Mouse (Mus musculus) myocyte (in vitro differentiated cells): ENCODE results near the gene Rxfp3. TPM values are rescaled to one million over a fixed set of nuclear protein-coding genes. Genes with fewer than 3 reads are reported as not detected.

Experiments
- H3K27me3 ChIP-seq: one replicate; pipeline ENCODE4 v1.6.1; 2011; ENCODE audit not compliant: control insufficient read depth, insufficient read depth, insufficient read length
- H3K36me3 ChIP-seq: one replicate; pipeline ENCODE4 v1.6.1; 2011; ENCODE audit not compliant: control insufficient read depth, insufficient read depth
- H3K4me2 ChIP-seq: one replicate; pipeline ENCODE4 v1.6.1; 2011; ENCODE audit warnings: low read depth, control low read depth
- H3K4me3 ChIP-seq: one replicate; pipeline ENCODE4 v1.5.1; 2011; ENCODE audit warnings: mild to moderate bottlenecking, control low read depth, moderate library complexity
- H3K79me2 ChIP-seq: one replicate; pipeline ENCODE4 v1.6.1; 2011; ENCODE audit not compliant: control insufficient read depth, insufficient read depth
- H3ac ChIP-seq: one replicate; pipeline ENCODE4 v1.6.1; 2011; ENCODE audit not compliant: control insufficient read depth, insufficient read length
- CEBPB ChIP-seq: IDR thresholded peaks from 2 replicates; pipeline ENCODE4 v1.6.1; 2011; ENCODE audit warnings: mild to moderate bottlenecking, moderate library complexity; ENCODE audit not compliant: poor library complexity, insufficient read depth, severe bottlenecking
- E2F4 ChIP-seq: IDR thresholded peaks from one replicate; pipeline ENCODE4 v1.6.1; 2011; ENCODE audit warnings: mild to moderate bottlenecking, control low read depth, moderate library complexity; ENCODE audit not compliant: insufficient read depth
- MAX ChIP-seq: IDR thresholded peaks from one replicate; pipeline ENCODE4 v1.6.1; 2011; ENCODE audit warnings: low read depth, mild to moderate bottlenecking, control low read depth
- MYOD1 ChIP-seq, 3 experiments: IDR thresholded peaks; one replicate each; pipeline ENCODE4 v1.6.1; 2011; ENCODE audit warnings: control low read depth in 2 of 3, low read depth in 2 of 3, mild to moderate bottlenecking in 2 of 3, moderate library complexity in 1 of 3; ENCODE audit not compliant: insufficient read length in 2 of 3, control insufficient read depth in 1 of 3
- MYOG ChIP-seq, 3 experiments: IDR thresholded peaks; one replicate each; pipeline ENCODE4 v1.6.1; 2011; ENCODE audit warnings: control low read depth in 2 of 3, low read depth in 2 of 3, mild to moderate bottlenecking in 2 of 3; ENCODE audit not compliant: insufficient read length in 2 of 3, control insufficient read depth in 1 of 3, insufficient read depth in 1 of 3
- POLR2A ChIP-seq: IDR thresholded peaks from one replicate; pipeline ENCODE4 v1.6.1; 2011; ENCODE audit warnings: low read depth, mild to moderate bottlenecking, control low read depth, moderate library complexity; ENCODE audit not compliant: insufficient read length
- POLR2AphosphoS2 ChIP-seq: IDR thresholded peaks from one replicate; pipeline ENCODE4 v1.6.1; 2011; ENCODE audit warnings: low read depth, control low read depth; ENCODE audit not compliant: insufficient read length
- REST ChIP-seq: IDR thresholded peaks from one replicate; pipeline ENCODE4 v1.6.1; 2011; ENCODE audit warnings: mild to moderate bottlenecking, control low read depth, moderate library complexity; ENCODE audit not compliant: insufficient read depth, insufficient read length
- SRF ChIP-seq: IDR thresholded peaks from one replicate; pipeline ENCODE4 v1.6.1; 2011; ENCODE audit warnings: low read depth; ENCODE audit not compliant: control insufficient read depth, insufficient read length
- TCF12 ChIP-seq: IDR thresholded peaks from one replicate; pipeline ENCODE4 v1.6.1; 2011; ENCODE audit warnings: mild to moderate bottlenecking, control low read depth; ENCODE audit not compliant: poor library complexity, insufficient read depth, severe bottlenecking
- TCF3 ChIP-seq: IDR thresholded peaks from one replicate; pipeline ENCODE4 v1.6.1; 2011; ENCODE audit warnings: low read depth, control low read depth; ENCODE audit not compliant: insufficient read length
- USF1 ChIP-seq: IDR thresholded peaks from one replicate; pipeline ENCODE4 v1.6.1; 2011; ENCODE audit warnings: low read depth, mild to moderate bottlenecking, control low read depth, moderate library complexity
- polyA plus RNA-seq: library from polyadenylated mRNA; unstranded; fragments of >200 nt; fragmentation: generic; extraction: Trizol; gene quantifications from one replicate; pipeline ENCODE4 v1.2.1, GENCODE M21; 2012; ENCODE audit warnings: missing spikeins

Gene Rxfp3
- polyA plus RNA-seq, 1 experiment, result 0.02 TPM

DNA sequence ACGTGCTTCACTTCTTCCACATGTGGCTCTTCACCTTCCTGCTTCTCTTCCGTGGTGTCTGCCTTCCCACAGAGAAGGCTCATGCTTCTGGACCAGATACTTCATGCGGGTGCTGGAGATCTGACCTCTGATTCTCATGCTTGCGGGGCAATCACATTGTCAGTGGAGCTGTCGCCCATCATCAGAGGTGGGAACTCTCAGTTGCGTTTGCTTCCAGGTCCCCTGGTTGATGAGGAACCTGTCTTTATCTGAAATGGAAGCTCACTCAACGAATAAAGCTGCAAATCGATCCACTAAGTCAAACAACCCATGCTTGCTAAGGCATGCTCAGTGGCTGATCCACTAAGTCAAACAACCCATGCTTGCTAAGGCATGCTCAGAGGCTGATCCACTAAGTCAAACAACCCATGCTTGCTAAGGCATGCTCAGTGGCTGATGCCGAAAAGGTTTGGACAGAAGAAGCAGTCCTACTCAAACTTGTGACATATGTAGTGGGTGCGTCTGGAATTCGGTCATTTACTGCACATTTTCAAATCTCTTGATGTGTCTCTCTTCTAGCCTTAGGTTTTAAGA is 26.7 kb downstream of the Rxfp3 start:
- Histone ChIP-seq H3K27me3 (peaks cover 29% of the 10 kb centered on the region), H3K36me3 (no peaks in the 10 kb centered on the region), H3K79me2 (no peaks in the 10 kb centered on the region), H3ac (no peak overlapping the region), H3K4me2 (no peak overlapping the region), H3K4me3 (no peak overlapping the region)
- no peak for TF ChIP-seq E2F4
- TF ChIP-seq TCF12, result no peak
- TF ChIP-seq POLR2A, result no peak
- TF ChIP-seq CEBPB, result no peak
- no peak for TF ChIP-seq POLR2AphosphoS2
- TF ChIP-seq MAX, result no peak
- TF ChIP-seq MYOD1 (IDR thresholded peaks at IDR 0.05; ENCODE audit: control insufficient read depth in 1 of 3, insufficient read length in 2 of 3, low read depth in 2 of 3), result no peak
- TF ChIP-seq REST, result no peak
- TF ChIP-seq USF1, result no peak
- TF ChIP-seq SRF, result no peak
- TF ChIP-seq MYOG (IDR thresholded peaks at IDR 0.05; ENCODE audit: control insufficient read depth in 1 of 3, insufficient read depth in 1 of 3, insufficient read length in 2 of 3, low read depth in 2 of 3), result no peak
- no peak for TF ChIP-seq TCF3

GRCm38 (mm10) chr15:11008756-11009155 is 29.0 kb downstream of the Rxfp3 start:
- TF ChIP-seq E2F4, result no peak
- TF ChIP-seq REST, result no peak
- no peak for TF ChIP-seq USF1
- Histone ChIP-seq H3K4me3 (no peak overlapping the region), H3K4me2 (no peak overlapping the region), H3K27me3 (peaks cover 25% of the 10 kb centered on the region), H3ac (no peak overlapping the region), H3K79me2 (no peaks in the 10 kb centered on the region), H3K36me3 (no peaks in the 10 kb centered on the region)

GRCm38 (mm10) chr15:11004646-11005045 is 33.1 kb downstream of the Rxfp3 start:
- Histone ChIP-seq H3K4me2 (no peak overlapping the region), H3K79me2 (no peaks in the 10 kb centered on the region), H3K36me3 (no peaks in the 10 kb centered on the region), H3K4me3 (no peak overlapping the region), H3ac (no peak overlapping the region), H3K27me3 (peaks cover 6% of the 10 kb centered on the region)
- no peak for TF ChIP-seq POLR2AphosphoS2
- no peak for TF ChIP-seq MAX
- no peak for TF ChIP-seq CEBPB
- no peak for TF ChIP-seq E2F4
- no peak for TF ChIP-seq TCF12
- no peak for TF ChIP-seq POLR2A
- TF ChIP-seq MYOD1 (IDR thresholded peaks at IDR 0.05; ENCODE audit: control insufficient read depth in 1 of 3, insufficient read length in 2 of 3, low read depth in 2 of 3), result no peak
- no peak for TF ChIP-seq MYOG (IDR thresholded peaks at IDR 0.05; ENCODE audit: control insufficient read depth in 1 of 3, insufficient read depth in 1 of 3, insufficient read length in 2 of 3, low read depth in 2 of 3)
- no peak for TF ChIP-seq USF1

- Histone ChIP-seq H3K36me3 (no peaks in the 10 kb centered on the region), H3K4me2 (no peak overlapping the region), H3K27me3 (peaks cover 6% of the 10 kb centered on the region), H3K79me2 (no peaks in the 10 kb centered on the region), H3ac (no peak overlapping the region), H3K4me3 (no peak overlapping the region)
- TF ChIP-seq REST, result no peak
- no peak for TF ChIP-seq MYOD1 (IDR thresholded peaks at IDR 0.05; ENCODE audit: control insufficient read depth in 1 of 3, insufficient read length in 2 of 3, low read depth in 2 of 3)
- no peak for TF ChIP-seq TCF12
- TF ChIP-seq SRF, result no peak
- TF ChIP-seq MYOG (IDR thresholded peaks at IDR 0.05; ENCODE audit: control insufficient read depth in 1 of 3, insufficient read depth in 1 of 3, insufficient read length in 2 of 3, low read depth in 2 of 3), result no peak
- no peak for TF ChIP-seq TCF3
Observed at GRCm38 (mm10) chr15:11003791-11004190, 34.0 kb downstream of the Rxfp3 start.

DNA sequence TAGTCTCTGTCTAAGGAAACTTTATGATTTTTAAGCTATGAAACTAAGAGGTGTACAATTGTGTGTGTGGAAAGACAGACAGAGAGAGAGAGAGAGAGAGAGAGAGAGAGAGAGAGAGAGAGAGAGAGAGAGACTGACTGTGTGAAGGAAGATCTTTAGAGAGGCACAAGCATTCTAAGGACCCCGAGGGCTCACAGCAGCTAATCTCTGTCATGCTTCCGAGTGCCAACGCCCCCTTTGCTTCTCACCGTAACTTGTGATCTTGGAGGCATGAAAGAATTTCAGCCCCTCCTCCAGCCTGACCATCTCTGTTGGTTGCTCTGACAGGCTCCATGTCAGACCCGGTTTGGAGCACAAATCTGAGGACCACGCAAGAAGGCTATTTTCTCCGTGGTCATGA is 37.4 kb downstream of the Rxfp3 start, which contains the start of gene Slc45a2:
TSS of gene Slc45a2 (plus strand) at position 301 of the 400 bp plus-strand sequence.
- H3K4me2 ChIP-seq, result peak within 1 kb of the TSS; percentile 19

More for the DNA sequence above, 37.4 kb downstream of the Rxfp3 start, which contains the start of gene Slc45a2:
- no peaks in the 10 kb centered on the region for H3K79me2 ChIP-seq
- TF ChIP-seq E2F4 (no peak), SRF (no peak)
- H3K36me3 ChIP-seq, result peaks cover 11% of the 10 kb centered on the region
- H3K27me3 ChIP-seq, result no peaks in the 10 kb centered on the region
- H3ac ChIP-seq, result no peak within 1 kb of the TSS
- no peak within 1 kb of the TSS for H3K4me3 ChIP-seq
